Mouse (Mus musculus): ENCODE results near the gene Sox30. TPM values are rescaled to one million over a fixed set of nuclear protein-coding genes. Genes with fewer than 3 reads are reported as not detected.
"Not testable (repeated sequence)": the region's sequence is repeated elsewhere in the genome, so short reads cannot be mapped to it uniquely, and the experiment has no call there.

The Sox30 gene
- total RNA-seq, 2 experiments from 2014 or later = not detected

DNA sequence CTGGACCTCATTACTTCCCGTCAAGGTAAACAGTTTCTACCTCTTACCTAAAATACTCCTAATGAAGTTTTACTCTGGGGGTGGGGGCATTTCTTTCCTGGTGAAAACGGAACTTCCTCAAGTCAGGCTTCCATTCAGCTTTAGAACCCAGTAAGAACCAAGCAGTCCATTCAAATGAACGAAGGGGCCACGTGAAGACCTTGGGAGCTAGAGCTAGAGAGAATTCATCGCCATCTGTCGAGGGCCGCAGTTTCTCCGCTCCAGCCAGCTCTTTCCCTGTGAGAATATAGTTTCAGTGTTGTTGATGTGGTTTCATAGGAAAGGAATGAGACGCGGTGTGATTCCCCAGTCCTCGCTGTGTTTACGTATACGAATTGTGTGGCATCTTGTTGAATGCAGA, 12.0 kb downstream of the Sox30 start:
- ATAC-seq (replicated peaks; ENCODE audit: low FRiP score, poor library complexity, severe bottlenecking) = no peak

DNA sequence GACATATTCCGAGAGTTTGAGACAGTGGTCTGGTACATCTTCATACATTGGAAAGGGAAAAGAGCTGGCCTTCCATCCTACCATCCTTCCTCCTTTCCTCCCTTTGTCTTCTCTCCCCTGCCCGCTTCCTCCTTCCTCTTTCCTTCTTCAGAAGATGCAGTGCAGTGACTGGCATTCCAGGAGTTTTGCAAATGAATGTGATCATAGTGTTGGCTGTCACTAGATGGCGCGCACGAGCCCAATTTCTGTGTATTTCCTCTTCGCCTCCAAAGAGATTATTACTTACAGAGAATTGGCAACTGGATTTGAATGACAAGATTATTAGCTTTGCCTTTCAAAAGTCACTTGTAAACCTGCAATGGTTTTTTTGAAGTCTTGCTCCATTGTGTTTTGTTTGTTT, 36.0 kb downstream of the Sox30 start:
- ATAC-seq (replicated peaks; ENCODE audit: low FRiP score, poor library complexity, severe bottlenecking) = no peak

- no peak for ATAC-seq (replicated peaks; ENCODE audit: low FRiP score, poor library complexity, severe bottlenecking)
These were observed 40.1 kb downstream of the Sox30 start for GRCm38 (mm10) chr11:46020246-46020645.

- no peak for ATAC-seq (replicated peaks; ENCODE audit: low FRiP score, poor library complexity, severe bottlenecking)
These were observed 41.7 kb downstream of the Sox30 start for GRCm38 (mm10) chr11:46021850-46022249.

DNA sequence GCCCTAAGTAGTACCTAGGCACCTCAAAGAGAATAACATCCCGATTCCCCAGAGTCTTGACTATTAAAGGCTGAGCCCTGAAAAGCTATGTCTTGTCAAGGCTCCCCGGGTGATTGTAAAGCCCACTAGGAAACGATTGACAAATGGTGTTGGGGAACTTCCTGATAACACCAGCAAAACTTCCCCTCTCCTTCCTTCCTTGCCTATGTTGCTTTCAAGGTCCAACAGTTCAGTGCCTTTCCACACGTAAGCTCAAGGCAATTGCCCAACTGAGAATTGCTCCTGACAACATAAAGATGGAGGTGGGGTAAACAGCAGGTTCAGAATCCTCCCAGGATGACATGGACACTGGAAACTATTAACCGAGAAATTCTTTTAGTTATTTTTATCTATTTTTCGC, 42.9 kb downstream of the Sox30 start:
- no peak for ATAC-seq (replicated peaks; ENCODE audit: low FRiP score, poor library complexity, severe bottlenecking)

DNA sequence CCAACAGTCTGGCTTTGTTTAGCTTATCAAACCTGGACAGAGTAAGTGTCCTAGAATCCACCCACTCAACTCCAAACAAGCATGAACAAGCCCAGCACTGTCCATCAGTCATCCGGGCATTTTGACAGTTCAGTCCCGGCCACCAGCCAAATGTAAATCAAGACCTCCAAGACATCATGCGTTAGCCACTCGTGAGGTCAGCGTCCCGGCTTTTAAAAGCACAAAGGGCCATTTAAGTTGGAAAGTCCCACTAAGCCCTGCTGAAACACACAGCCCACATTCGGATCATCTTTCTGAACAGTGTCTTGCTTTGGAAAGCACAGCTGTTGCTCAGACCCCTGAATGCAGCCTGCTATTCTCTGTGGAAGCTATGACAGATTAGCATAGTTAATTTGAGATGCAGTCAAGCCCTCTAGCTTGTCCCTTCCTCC, 45.9 kb downstream of the Sox30 start:
- no peak for ATAC-seq (replicated peaks; ENCODE audit: low FRiP score, poor library complexity, severe bottlenecking)

DNA sequence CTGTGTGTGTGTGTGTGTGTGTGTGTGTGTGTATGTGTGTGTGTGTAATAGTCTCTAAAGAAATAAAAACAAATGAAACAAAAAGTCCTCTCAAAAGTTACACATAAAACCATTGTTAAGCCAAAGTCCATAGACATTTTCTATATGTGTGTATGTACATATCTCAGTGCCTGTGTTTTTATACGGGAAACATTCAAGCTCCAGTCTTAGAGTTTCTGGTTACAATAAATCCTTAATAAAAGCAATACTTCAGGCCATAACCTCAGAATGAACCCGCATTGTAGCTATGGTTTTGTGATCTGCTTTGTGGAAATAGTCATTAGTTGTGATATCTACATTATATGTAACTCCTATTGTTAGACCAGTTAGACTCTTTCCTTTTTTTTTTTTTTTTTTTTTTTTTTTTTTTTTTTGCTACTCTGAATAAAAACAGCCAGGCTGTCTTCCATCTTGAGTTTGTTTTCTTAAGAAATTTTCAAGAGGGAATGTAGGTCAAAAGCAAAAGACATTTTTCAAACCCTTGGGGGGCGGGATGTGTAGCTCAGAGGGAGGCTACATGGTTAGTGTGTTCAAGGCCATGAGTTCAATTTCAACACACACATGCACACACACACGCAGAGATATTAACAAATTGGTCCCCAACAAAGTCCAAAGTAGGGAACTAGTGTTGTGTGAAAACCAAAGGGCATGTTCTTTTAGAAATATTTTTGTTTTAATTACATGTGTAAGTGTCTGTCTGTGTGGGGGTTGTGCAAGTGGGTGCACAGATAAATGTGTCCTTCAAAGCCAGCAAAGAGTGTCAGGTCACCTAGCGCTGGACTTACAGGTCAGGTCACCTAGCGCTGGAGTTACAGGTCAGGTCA, 48.1 kb downstream of the Sox30 start:
- ATAC-seq (replicated peaks; ENCODE audit: low FRiP score, poor library complexity, severe bottlenecking) = no peak

DNA sequence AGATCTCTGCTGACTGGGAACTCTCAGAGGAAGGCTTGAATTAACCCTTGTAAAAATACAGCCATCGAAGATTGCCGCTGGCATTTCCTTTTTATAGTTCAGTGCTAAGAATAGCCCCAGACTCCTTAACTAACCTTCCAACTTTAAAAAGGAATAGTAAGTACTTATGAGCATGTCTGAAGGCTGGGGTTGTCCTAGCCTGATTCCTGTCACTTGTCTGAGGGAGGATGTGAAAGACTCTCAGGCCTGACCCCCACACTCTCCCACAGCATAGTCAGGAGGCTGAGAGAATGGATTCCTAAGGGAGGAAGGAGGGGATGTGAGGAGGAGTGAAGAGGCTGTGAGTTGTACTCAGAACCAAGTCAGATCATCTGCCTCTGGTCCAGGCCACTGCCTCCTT, 49.4 kb downstream of the Sox30 start:
- no peak for ATAC-seq (replicated peaks; ENCODE audit: low FRiP score, poor library complexity, severe bottlenecking)

DNA sequence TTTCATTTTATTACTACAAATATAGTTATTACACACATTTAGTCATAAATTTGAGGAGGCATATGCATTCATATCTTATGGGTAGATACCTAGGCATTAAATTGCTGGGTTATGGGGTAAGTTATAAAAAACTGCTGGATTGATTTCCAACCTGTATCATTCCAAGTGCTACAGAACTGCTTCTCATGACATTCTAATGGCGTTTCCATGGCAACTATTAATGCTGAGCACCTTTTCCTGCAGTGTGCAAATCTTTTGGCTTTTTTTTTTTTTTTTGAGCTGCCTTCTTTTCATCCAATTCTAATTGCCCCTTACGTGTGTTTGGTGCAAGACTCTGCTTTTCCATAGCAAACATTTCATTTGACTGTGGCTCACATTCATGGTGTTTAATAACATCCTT, 49.9 kb downstream of the Sox30 start:
- no peak for ATAC-seq (replicated peaks; ENCODE audit: low FRiP score, poor library complexity, severe bottlenecking)

- no peak for ATAC-seq (replicated peaks; ENCODE audit: low FRiP score, poor library complexity, severe bottlenecking)
These were observed 51.4 kb downstream of the Sox30 start for GRCm38 (mm10) chr11:46031470-46031869.

GRCm38 (mm10) chr11:46032956-46033355, 52.8 kb downstream of the Sox30 start:
- no peak for ATAC-seq (replicated peaks; ENCODE audit: low FRiP score, poor library complexity, severe bottlenecking)

DNA sequence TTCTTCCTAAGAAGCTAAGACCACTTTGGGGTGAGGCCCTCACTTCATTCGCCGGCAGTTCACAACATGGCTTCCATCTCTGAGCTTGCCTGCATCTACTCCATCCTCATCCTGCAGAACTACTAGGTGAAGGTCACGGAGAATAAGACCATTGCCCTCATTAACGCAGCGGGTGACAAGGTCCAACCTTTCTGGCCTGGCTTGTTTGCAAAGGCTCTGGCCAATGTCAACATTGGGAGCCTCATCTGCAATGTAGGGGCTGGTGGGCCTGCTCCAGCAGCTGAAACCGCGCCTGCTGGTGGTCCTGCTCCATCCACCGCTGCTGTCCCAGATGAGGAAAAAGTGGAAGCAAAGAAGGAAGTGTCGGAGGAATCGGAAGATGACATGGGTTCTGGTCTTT, 56.3 kb downstream of the Sox30 start:
- no peak for ATAC-seq (replicated peaks; ENCODE audit: low FRiP score, poor library complexity, severe bottlenecking)

DNA sequence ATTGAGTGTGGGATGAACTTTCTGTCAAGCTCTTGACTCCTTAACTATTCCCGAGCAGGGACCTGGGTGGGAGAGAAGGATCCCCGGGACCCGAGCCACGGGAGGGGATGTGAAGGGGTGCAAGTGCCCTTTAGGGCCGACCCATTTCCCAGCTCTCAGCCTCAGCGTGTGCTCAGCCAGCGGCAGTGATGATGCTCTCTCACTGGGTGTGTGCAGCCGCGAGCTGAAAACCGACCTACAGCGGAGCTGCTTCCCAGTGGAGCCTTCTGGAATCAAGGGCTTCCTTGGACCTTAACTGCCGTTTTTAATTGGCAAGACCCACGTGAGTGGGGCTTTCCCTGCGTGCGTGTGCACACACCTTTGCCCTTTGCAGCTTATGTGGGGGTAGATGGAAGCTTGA, 58.8 kb downstream of the Sox30 start:
- ATAC-seq (replicated peaks; ENCODE audit: low FRiP score, poor library complexity, severe bottlenecking) = no peak

- no peak for ATAC-seq (replicated peaks; ENCODE audit: low FRiP score, poor library complexity, severe bottlenecking)
These were observed 59.2 kb downstream of the Sox30 start for GRCm38 (mm10) chr11:46039335-46039734.

DNA sequence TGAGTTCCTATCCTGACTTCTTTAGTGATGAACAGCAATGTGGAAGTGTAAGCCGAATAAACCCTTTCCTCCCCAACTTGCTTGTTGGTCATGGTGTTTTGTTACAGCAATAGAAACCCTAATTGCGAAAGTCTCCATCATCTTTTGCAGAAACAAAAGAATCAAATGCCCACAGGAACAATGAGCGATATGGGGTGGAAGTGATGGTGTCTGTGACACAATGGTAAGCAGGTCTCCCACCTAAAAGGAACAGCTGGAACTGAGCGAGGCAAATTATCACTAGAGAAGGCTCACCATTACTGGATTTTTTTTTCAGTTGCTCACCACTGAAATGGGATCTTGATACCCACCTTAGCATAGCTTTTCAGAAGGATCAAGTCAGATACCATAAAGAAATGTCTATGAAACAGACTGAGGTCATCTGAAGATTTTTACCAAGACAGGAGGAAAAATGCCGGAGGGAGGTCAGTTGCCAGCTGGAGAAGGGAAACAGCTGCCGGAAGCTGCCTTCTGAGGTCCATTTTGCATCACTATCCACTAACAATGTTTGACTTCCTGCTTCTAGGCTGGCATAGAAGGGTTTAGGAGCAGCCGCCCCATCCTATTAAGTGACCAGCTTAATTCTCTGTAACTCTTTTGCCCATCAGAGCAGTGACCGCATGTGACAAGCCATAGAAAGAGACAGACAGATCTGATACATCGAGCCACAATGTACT, 60.9 kb downstream of the Sox30 start:
- no peak for ATAC-seq (replicated peaks; ENCODE audit: low FRiP score, poor library complexity, severe bottlenecking)

DNA sequence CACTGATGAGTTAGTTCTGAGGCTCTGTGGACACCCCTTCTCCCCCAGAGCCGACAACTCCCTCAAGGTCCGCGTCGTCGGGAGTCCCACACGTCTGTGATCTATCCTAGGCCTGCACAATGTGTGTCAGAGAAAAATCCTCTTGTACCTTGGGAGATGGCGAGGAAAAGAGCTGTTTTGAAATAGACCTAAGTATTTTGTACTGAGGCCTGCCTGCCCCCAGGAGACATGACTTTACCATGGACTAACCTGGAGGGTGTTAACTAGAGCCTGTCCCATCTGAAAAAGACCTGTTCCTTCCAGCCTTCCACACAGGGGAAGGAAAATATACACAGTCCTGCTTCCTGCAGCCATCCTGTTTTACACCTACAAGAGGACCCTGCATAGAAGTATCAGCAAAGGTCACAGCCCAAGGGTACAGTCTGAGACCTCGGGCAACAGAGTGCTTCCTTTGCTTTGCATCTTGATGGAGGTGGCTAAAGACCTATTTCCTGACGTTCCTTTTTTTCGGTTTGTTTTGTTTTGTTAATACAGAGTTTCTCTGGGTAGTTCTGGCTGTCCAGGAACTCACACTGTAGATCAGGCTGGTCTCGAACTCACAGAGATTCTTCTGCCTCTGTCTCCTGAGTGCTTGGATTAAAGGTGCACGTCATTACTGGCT, 61.6 kb downstream of the Sox30 start:
- no peak for ATAC-seq (replicated peaks; ENCODE audit: low FRiP score, poor library complexity, severe bottlenecking)

GRCm38 (mm10) chr11:46044781-46045180, 64.7 kb downstream of the Sox30 start:
- no peak for ATAC-seq (replicated peaks; ENCODE audit: low FRiP score, poor library complexity, severe bottlenecking)

DNA sequence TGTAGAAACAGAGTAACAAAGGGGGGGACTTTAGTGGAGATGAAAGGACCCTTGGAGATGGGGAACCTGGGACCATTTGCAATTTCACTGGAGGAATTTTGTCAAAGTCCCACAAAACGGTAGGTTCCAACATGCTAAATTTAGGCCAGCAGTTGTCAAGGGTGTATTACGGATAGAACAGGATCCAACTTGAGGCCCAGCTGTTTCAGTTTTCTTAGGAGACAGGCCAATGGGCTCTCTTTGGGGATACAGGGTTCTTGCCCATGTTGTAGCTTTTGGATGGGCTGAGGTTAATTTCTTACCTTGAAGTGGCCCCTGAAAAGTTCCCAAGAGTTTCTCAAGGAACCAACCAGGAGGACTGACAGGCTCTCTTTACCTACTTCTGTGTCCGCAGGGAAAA, 67.2 kb downstream of the Sox30 start:
- no peak for ATAC-seq (replicated peaks; ENCODE audit: low FRiP score, poor library complexity, severe bottlenecking)

- ATAC-seq (replicated peaks; ENCODE audit: low FRiP score, poor library complexity, severe bottlenecking) = peak; percentile 58
These were observed 72.1 kb downstream of the Sox30 start, which contains the start of gene Gm12166 for GRCm38 (mm10) chr11:46052105-46052659. Gm12166 (minus strand) TSS chr11:46052321.

DNA sequence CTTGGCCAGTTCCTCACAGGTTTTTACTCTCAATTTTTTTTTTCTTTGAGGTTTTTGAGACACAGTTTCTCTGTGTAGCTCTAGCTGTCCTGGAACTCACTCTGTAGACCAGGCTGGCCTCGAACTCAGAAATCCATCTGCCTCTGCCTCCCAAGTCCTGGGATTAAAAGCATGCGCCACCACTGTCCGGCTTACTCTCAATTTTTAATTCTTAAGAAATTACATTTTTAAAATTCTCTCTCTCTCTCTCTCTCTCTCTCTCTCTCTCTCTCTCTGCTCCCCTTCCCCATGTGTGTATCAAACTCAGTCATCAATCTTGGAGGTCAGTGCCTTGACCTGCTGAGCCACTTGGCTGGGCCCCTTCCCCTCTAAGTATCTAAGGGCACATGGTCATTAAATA, 73.3 kb downstream of the Sox30 start:
- ATAC-seq (replicated peaks; ENCODE audit: low FRiP score, poor library complexity, severe bottlenecking) = not testable (repeated sequence)
